Mouse (Mus musculus) heart, postnatal 10 days (tissue): Measurements from ENCODE around the gene Cd177. TPM values are rescaled to one million over a fixed set of nuclear protein-coding genes. Genes with fewer than 3 reads are reported as not detected.

Source experiments
- total RNA-seq, 2 experiments: library from RNA; stranded (reverse); gene quantifications; 2 replicates each; pipeline ENCODE4 v1.2.3; 2021

Cd177 gene
- total RNA-seq, 2 experiments from 2014 or later = 0.14 TPM; not detected in 1

Other genes with a start within 250 kb of the Cd177 start
- gene AC161166.1, start 247.9 kb downstream of the Cd177 start, total RNA-seq = not detected
- 10 to 100 TPM; 18.3 to 20.1 TPM for gene Irgq, start 229.6 kb downstream of the Cd177 start, total RNA-seq
- not detected for gene Pinlyp, start 214.2 kb downstream of the Cd177 start, total RNA-seq
- gene Xrcc1, start 214.0 kb downstream of the Cd177 start, total RNA-seq = 10 to 100 TPM; 28.8 to 33.2 TPM
- 10 to 100 TPM; 20.5 to 25.0 TPM for gene Ethe1, start 172.8 kb downstream of the Cd177 start, total RNA-seq
- gene Zfp575, start 172.7 kb downstream of the Cd177 start, total RNA-seq = under 1 TPM; 0.32 to 0.45 TPM
- under 1 TPM; 0.22 to 0.48 TPM for gene Phldb3, start 149.5 kb downstream of the Cd177 start, total RNA-seq
- not detected for gene Lypd3, start 123.8 kb downstream of the Cd177 start, total RNA-seq
- gene Tex101, start 83.6 kb downstream of the Cd177 start, total RNA-seq = not detected
- gene BC049730, start 51.1 kb downstream of the Cd177 start, total RNA-seq = not detected
- gene Gm4763, start 33.4 kb downstream of the Cd177 start, total RNA-seq = not detected
- not detected for gene Ceacam10, start 16.9 kb upstream of the Cd177 start, total RNA-seq
- 1 to 10 TPM in 1 of 2 experiments, not detected in 1; 2.3 TPM for gene Gm9844, start 101.9 kb upstream of the Cd177 start, total RNA-seq
- not detected for gene Lypd4, start 109.6 kb upstream of the Cd177 start, total RNA-seq
- not detected for gene Dmrtc2, start 109.7 kb upstream of the Cd177 start, total RNA-seq
- 100 to 1,000 TPM; 752 to 777 TPM for gene Rps19, start 124.1 kb upstream of the Cd177 start, total RNA-seq
- 1 to 10 TPM; 1.3 to 1.8 TPM for gene Cd79a, start 137.1 kb upstream of the Cd177 start, total RNA-seq
- gene Arhgef1, start 142.6 kb upstream of the Cd177 start, total RNA-seq = 10 to 100 TPM; 75.3 to 87.0 TPM
- not detected for gene Gm4881, start 184.2 kb upstream of the Cd177 start, total RNA-seq
- 100 to 1,000 TPM; 292 to 300 TPM for gene Rabac1, start 212.4 kb upstream of the Cd177 start, total RNA-seq
- under 1 TPM; 0.43 to 0.72 TPM for gene Atp1a3, start 245.6 kb upstream of the Cd177 start, total RNA-seq